In the genomic region with DNA sequence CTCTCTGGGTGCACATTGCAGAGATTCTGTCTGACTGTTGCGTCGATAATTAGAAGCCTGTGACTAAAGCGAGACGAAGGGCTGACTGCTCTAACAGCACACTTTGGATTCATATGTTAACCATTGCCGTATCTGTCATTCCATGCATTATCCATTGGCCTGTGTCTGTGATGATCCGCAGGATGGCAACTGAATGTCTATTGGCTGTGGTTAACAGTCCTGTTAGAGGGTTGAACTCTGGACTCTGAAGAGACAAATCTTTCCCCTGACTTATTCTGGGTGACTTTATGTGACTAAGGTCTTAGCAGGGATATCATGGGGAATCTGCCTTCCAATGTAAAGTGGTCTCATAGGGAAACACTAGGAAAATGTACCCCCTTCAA, we compare ENCODE assay signal across 22 mouse cellular contexts.
"Had no signal": no experiment of that assay in that cellular context is flagged by ENCODE, and none has a peak within 500 bp of the region (broad histone marks: within the 10 kb centered on the region; RNA-seq: fewer than 3 reads in every experiment).

No protein-coding gene starts in this region.

- H3K9me3 ChIP-seq: intestine, embryonic 15.5 days; limb, embryonic 10.5 days; limb, embryonic 13.5 days; liver, embryonic 12.5 days; liver, embryonic 15.5 days; lung, embryonic 15.5 days; midbrain, embryonic 12.5 days; midbrain, embryonic 15.5 days; neural tube, embryonic 13.5 days had no signal

- H3K36me3 ChIP-seq: intestine, embryonic 15.5 days; limb, embryonic 10.5 days; limb, embryonic 13.5 days; liver, embryonic 12.5 days; liver, embryonic 15.5 days; lung, embryonic 15.5 days; midbrain, embryonic 12.5 days; midbrain, embryonic 15.5 days; neural tube, embryonic 13.5 days had no signal

- ATAC-seq: intestine, embryonic 15.5 days; liver, embryonic 12.5 days; midbrain, embryonic 15.5 days had no signal

- H3K4me3 ChIP-seq: intestine, embryonic 15.5 days; layer of hippocampus, adult 2 months; limb, embryonic 10.5 days; limb, embryonic 13.5 days; liver, embryonic 12.5 days; liver, embryonic 15.5 days; lung, embryonic 15.5 days; midbrain, embryonic 12.5 days; midbrain, embryonic 15.5 days; myocyte; neural tube, embryonic 13.5 days had no signal

- H3K27ac ChIP-seq: intestine, embryonic 15.5 days; layer of hippocampus, adult 2 months; limb, embryonic 10.5 days; limb, embryonic 13.5 days; liver, embryonic 15.5 days; lung, embryonic 15.5 days; midbrain, embryonic 12.5 days; midbrain, embryonic 15.5 days; neural tube, embryonic 13.5 days had no signal

- H3K27me3 ChIP-seq: intestine, embryonic 15.5 days; limb, embryonic 13.5 days; liver, embryonic 12.5 days; liver, embryonic 15.5 days; lung, embryonic 15.5 days; neural tube, embryonic 13.5 days had no signal

- H3K9ac ChIP-seq: intestine, embryonic 15.5 days; limb, embryonic 13.5 days; liver, embryonic 12.5 days; liver, embryonic 15.5 days; lung, embryonic 15.5 days; midbrain, embryonic 12.5 days; midbrain, embryonic 15.5 days; neural tube, embryonic 13.5 days had no signal

- H3K4me1 ChIP-seq: intestine, embryonic 15.5 days; lung, embryonic 15.5 days had no signal

- H3K4me2 ChIP-seq: intestine, embryonic 15.5 days; limb, embryonic 13.5 days; liver, embryonic 12.5 days; liver, embryonic 15.5 days; lung, embryonic 15.5 days; midbrain, embryonic 12.5 days; midbrain, embryonic 15.5 days; neural tube, embryonic 13.5 days had no signal

- DNase-seq: kidney, adult 2 months; layer of hippocampus, adult 9-11 months; liver; lung, adult 18-20 months; lung, postnatal 10 days; lung, postnatal 36 days; retina, postnatal 1 day; right cerebral cortex, postnatal 25 days; spleen, adult 18-20 months; thymus, adult 18-20 months; thymus, postnatal 36 days had no signal
